35 mouse cellular contexts compared by ENCODE assay signal in the genomic region with DNA sequence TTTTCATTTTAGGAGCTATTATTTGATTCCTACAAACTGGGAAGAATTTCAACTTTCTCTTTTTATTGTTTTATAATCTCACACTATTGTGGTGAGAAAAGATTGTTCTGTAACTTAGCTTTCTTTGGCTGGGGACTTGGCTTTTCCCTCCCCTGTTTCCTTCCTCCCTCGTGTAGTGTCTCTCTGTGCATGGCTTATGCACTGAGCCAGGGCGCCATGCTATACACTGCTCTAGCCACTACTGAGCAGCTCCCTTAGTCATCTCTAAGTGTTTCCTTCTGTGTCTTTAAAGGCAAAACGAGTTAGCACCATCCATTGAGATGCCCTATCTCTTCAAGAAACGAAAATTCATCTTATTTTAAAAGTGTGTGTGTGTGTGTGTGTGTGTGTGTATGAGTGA. TPM values are rescaled to one million over a fixed set of nuclear protein-coding genes. Genes with fewer than 3 reads are reported as not detected.
"Had no signal": no experiment of that assay in that cellular context is flagged by ENCODE, and none has a peak within 500 bp of the region (broad histone marks: within the 10 kb centered on the region; RNA-seq: fewer than 3 reads in every experiment).

No protein-coding gene starts in this region.

- H3K4me3 ChIP-seq: limb, embryonic 10.5 days; limb, embryonic 12.5 days; limb, embryonic 13.5 days; limb, embryonic 15.5 days; liver, embryonic 12.5 days; liver, embryonic 13.5 days; liver, embryonic 15.5 days; lung, embryonic 15.5 days; megakaryocyte, embryonic 14.5 days; midbrain, embryonic 10.5 days; midbrain, embryonic 12.5 days; midbrain, embryonic 15.5 days; myocyte; neural tube, embryonic 12.5 days had no signal

- ATAC-seq: liver, embryonic 12.5 days; liver, postnatal 0 days; lung, postnatal 0 days; midbrain, embryonic 15.5 days; midbrain, embryonic 16.5 days had no signal

- H3K4me1 ChIP-seq: limb, embryonic 10.5 days; limb, embryonic 12.5 days; limb, embryonic 13.5 days; limb, embryonic 15.5 days; liver, embryonic 12.5 days; liver, embryonic 13.5 days; liver, embryonic 15.5 days; lung, embryonic 15.5 days; midbrain, embryonic 10.5 days; midbrain, embryonic 12.5 days; midbrain, embryonic 15.5 days; neural tube, embryonic 12.5 days had no signal

- H3K27ac ChIP-seq: limb, embryonic 10.5 days; limb, embryonic 12.5 days; limb, embryonic 13.5 days; limb, embryonic 15.5 days; liver, embryonic 12.5 days; liver, embryonic 13.5 days; liver, embryonic 14.5 days; liver, embryonic 15.5 days; lung, embryonic 15.5 days; macrophage; midbrain, embryonic 10.5 days; midbrain, embryonic 12.5 days; midbrain, embryonic 15.5 days; neural tube, embryonic 12.5 days had no signal

- H3K9me3 ChIP-seq: limb, embryonic 10.5 days; limb, embryonic 12.5 days; limb, embryonic 13.5 days; limb, embryonic 15.5 days; liver, embryonic 12.5 days; liver, embryonic 13.5 days; liver, embryonic 15.5 days; lung, embryonic 15.5 days; midbrain, embryonic 10.5 days; midbrain, embryonic 12.5 days; midbrain, embryonic 15.5 days; neural tube, embryonic 12.5 days had no signal

- H3K9ac ChIP-seq: limb, embryonic 12.5 days; limb, embryonic 13.5 days; limb, embryonic 15.5 days; liver, embryonic 12.5 days; liver, embryonic 13.5 days; liver, embryonic 14.5 days; liver, embryonic 15.5 days; liver, postnatal 0 days; lung, embryonic 14.5 days; lung, embryonic 15.5 days; midbrain, embryonic 12.5 days; midbrain, embryonic 15.5 days; neural tube, embryonic 12.5 days had no signal

- H3K27me3 ChIP-seq: limb, embryonic 12.5 days; limb, embryonic 13.5 days; limb, embryonic 15.5 days; liver, embryonic 12.5 days; liver, embryonic 13.5 days; liver, embryonic 15.5 days; lung, embryonic 15.5 days; megakaryocyte, embryonic 14.5 days; midbrain, embryonic 12.5 days; midbrain, embryonic 15.5 days; neural tube, embryonic 12.5 days had no signal

- H3K4me2 ChIP-seq: limb, embryonic 12.5 days; limb, embryonic 13.5 days; limb, embryonic 15.5 days; liver, embryonic 11.5 days; liver, embryonic 12.5 days; liver, embryonic 13.5 days; liver, embryonic 15.5 days; lung, embryonic 14.5 days; lung, embryonic 15.5 days; midbrain, embryonic 12.5 days; midbrain, embryonic 15.5 days; neural tube, embryonic 12.5 days had no signal

- H3K36me3 ChIP-seq: liver, embryonic 15.5 days had no signal

- DNase-seq: left cerebral cortex, postnatal 4 days; liver; liver, embryonic 13.5 days; liver, postnatal 0 days; lung, adult 18-20 months; lung, adult 2 months; lung, embryonic 14.5 days; lung, postnatal 10 days; lung, postnatal 14 days; lung, postnatal 36 days; lung, postnatal 4 days; midbrain, embryonic 14.5 days had no signal

RNA-seq across cellular contexts. Expression of a gene that starts 23.4 kb away (rescaled TPM):
- total RNA-seq: megakaryocyte progenitor cell, adult 5-6 weeks; megakaryocyte, adult 5-6 weeks; megakaryocyte-erythroid progenitor cell, adult 5-6 weeks; monocyte, adult 5-6 weeks had no signal
- polyA plus RNA-seq: liver, adult 2 months; macrophage; myocyte had no signal
